11 mouse cellular contexts compared by ENCODE assay signal in the genomic region with DNA sequence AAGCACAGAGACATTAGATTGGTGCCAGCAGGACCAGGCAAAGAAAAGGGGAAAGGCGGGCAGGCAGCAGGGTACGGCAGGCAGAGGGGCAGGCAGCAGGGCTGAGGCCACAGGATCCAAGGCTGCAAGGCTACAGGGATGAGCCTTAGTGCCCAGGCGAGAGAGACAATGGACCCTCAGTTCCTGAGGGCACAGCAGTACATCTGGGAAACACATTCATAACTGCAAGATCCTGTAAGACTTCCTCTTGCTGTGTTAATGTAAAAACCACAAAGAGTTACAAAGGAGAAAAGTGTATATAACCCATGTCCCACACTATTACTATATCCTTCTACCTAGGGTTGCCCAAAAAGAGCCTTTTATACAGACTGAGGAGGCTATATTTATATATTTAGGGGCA.
"Had no signal": no experiment of that assay in that cellular context is flagged by ENCODE, and none has a peak within 500 bp of the region (broad histone marks: within the 10 kb centered on the region; RNA-seq: fewer than 3 reads in every experiment).

No protein-coding gene starts in this region.

- ATAC-seq: lung, postnatal 0 days; midbrain, embryonic 13.5 days had no signal

- H3K36me3 ChIP-seq: liver, embryonic 15.5 days; midbrain, embryonic 13.5 days had no signal

- H3K27ac ChIP-seq: left cerebral cortex, adult 2 months; liver, embryonic 15.5 days; midbrain, embryonic 13.5 days; stomach, postnatal 0 days had no signal

- H3K9me3 ChIP-seq: liver, embryonic 15.5 days; midbrain, embryonic 13.5 days had no signal

- H3K4me3 ChIP-seq: left cerebral cortex, adult 2 months; liver, embryonic 15.5 days; midbrain, embryonic 13.5 days had no signal

- H3K27me3 ChIP-seq: liver, embryonic 15.5 days; midbrain, embryonic 13.5 days had no signal

- DNase-seq: kidney, adult 18-20 months; kidney, postnatal 14 days; lung, adult 2 months; lung, postnatal 36 days; right cerebral cortex, postnatal 25 days; thymus, postnatal 14 days had no signal

- H3K4me1 ChIP-seq: liver, embryonic 15.5 days; midbrain, embryonic 13.5 days had no signal
